Mouse (Mus musculus) liver, postnatal 0 days (tissue): ENCODE measurements at regions not wholly inside any gene's neighbourhood (a gene's known extent, or its start where the extent isn't known, plus 50 kb on each side); places are given as distances from the start of the nearest gene placed in this dataset.
A peak's percentile ranks its signal among the peaks of the same experiment; 100 is the strongest.

Experiments used
- ATAC-seq: fragments of 200-750 bp; cut with Nextera tagmentation; 2 replicates; pipeline ENCODE4 v1.8.0; 2017; ENCODE audit warnings: mild to moderate bottlenecking, moderate library complexity
- DNase-seq: peaks from one replicate; pipeline ENCODE4 v3.0.0-alpha.2; 2016
- H3K27ac ChIP-seq: fragments of 300-500 bp; sonication (generic); 2 replicates; pipeline ENCODE4 v1.5.1; 2014; ENCODE audit warnings: antibody characterized with exemption, moderate library complexity, mild to moderate bottlenecking, low read depth
- H3K27me3 ChIP-seq: fragments of 300-500 bp; sonication (generic); 2 replicates; pipeline ENCODE4 v1.6.1; 2014; ENCODE audit warnings: low read length, control low read depth, mixed read lengths; ENCODE audit not compliant: insufficient read depth
- H3K36me3 ChIP-seq: fragments of 300-500 bp; sonication (generic); replicated peaks from 2 replicates; pipeline ENCODE4 v1.6.1; 2014; ENCODE audit warnings: mild to moderate bottlenecking, control low read depth, low read length, moderate library complexity, mixed read lengths; ENCODE audit not compliant: insufficient read depth
- H3K4me1 ChIP-seq: fragments of 300-500 bp; sonication (generic); 2 replicates; pipeline ENCODE4 v1.6.1; 2014; ENCODE audit warnings: antibody characterized with exemption, mild to moderate bottlenecking, control low read depth; ENCODE audit not compliant: insufficient read depth
- H3K4me2 ChIP-seq: fragments of 300-500 bp; sonication (generic); 2 replicates; pipeline ENCODE4 v1.6.1; 2014; ENCODE audit warnings: low read depth, mild to moderate bottlenecking, low read length, moderate library complexity, mixed read lengths
- H3K4me3 ChIP-seq: fragments of 300-500 bp; sonication (generic); 2 replicates; pipeline ENCODE4 v1.5.1; 2014; ENCODE audit warnings: low read depth, low read length
- H3K9ac ChIP-seq: fragments of 300-500 bp; sonication (generic); replicated peaks from 2 replicates; pipeline ENCODE4 v1.6.1; 2014; ENCODE audit warnings: mild to moderate bottlenecking, moderate library complexity
- H3K9me3 ChIP-seq: fragments of 300-500 bp; sonication (generic); 2 replicates; pipeline ENCODE4 v1.6.1; 2016; ENCODE audit warnings: mild to moderate bottlenecking, control low read depth, low read length, mixed read lengths
- CTCF ChIP-seq: sonication (generic); IDR thresholded peaks from 2 replicates; pipeline ENCODE4 v1.5.1; 2016; ENCODE audit warnings: antibody characterized with exemption, low read depth
- EP300 ChIP-seq: IDR thresholded peaks from 2 replicates; pipeline ENCODE4 v1.6.1; 2016; ENCODE audit warnings: antibody characterized with exemption, low read depth, mild to moderate bottlenecking
- WGBS: fragments of 180-500 bp; shearing (Covaris S2); extraction: QIAGEN DNeasy Blood & Tissue Kit; methylation state at CpG from one replicate; pipeline ENCODE4 v1.1.7; 2014; ENCODE audit not compliant: insufficient replicate concordance; 5-methylcytosine and 5-hydroxymethylcytosine counted together

DNA sequence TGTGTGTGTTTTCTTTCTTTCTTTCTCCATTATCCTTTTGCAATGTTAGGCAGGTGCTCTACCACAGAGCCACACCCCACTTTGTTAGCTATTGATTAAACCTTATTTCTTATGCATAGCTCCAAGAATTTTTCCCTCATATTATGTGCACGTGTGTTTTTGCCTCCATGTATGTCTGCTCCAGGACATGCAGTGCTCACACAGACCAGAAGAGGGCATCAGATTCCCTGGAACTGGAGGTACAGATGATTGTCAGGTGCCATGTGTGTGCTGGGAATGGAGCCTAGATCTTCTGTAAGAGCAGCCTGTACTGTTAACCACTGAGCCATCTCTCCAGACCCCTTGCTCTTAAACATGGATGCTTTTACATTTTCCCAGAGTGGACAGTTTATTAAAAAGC, 166.4 kb upstream of the Tshz3 start:
- WGBS: 63% methylated on average over 1 of the region's 1 CpGs
- Histone ChIP-seq H3K4me1 (no peaks in the 10 kb centered on the region), H3K4me3 (no peak overlapping the region), H3K4me2 (no peak overlapping the region), H3K9me3 (no peaks in the 10 kb centered on the region), H3K36me3 (no peaks in the 10 kb centered on the region), H3K9ac (no peak overlapping the region), H3K27me3 (no peaks in the 10 kb centered on the region), H3K27ac (no peak overlapping the region)
- ATAC-seq: no peak
- TF ChIP-seq CTCF (peak; percentile 29), EP300 (no peak)
- no peak for DNase-seq

DNA sequence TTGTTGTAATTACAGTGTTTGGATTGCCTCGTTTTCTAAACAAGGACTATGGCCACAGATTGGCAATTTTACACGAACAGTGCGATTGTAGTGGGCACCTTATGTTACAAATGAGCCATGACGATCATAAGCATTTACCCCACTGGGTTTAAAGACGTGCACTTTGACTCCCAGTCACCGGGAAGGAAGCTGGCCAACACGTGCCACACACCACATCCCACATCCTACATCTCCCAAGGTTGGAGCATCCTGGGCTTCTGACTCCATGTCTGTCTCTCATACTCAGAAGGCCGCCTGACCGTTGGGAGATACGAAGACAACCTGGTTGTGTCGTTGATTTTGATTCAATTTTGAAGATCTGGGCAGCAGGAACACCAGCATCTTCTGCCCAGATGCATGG, 159.8 kb upstream of the Tshz3 start:
- Histone ChIP-seq H3K27me3 (no peaks in the 10 kb centered on the region), H3K36me3 (no peaks in the 10 kb centered on the region), H3K9ac (no peak overlapping the region), H3K27ac (no peak overlapping the region), H3K9me3 (no peaks in the 10 kb centered on the region), H3K4me3 (no peak overlapping the region), H3K4me2 (no peak overlapping the region), H3K4me1 (no peaks in the 10 kb centered on the region)
- DNase-seq (no peak), ATAC-seq (no peak)
- TF ChIP-seq CTCF: no peak
- no peak for TF ChIP-seq EP300
- 73% methylated on average over 11 of the region's 11 CpGs for WGBS

- Histone ChIP-seq H3K4me1 (no peaks in the 10 kb centered on the region), H3K4me3 (no peak overlapping the region), H3K36me3 (no peaks in the 10 kb centered on the region), H3K27ac (no peak overlapping the region), H3K9me3 (no peaks in the 10 kb centered on the region), H3K9ac (no peak overlapping the region), H3K27me3 (no peaks in the 10 kb centered on the region), H3K4me2 (no peak overlapping the region)
- TF ChIP-seq CTCF: no peak
- TF ChIP-seq EP300: no peak
- ATAC-seq (no peak), DNase-seq (no peak)
- WGBS: 62% methylated on average over 14 of the region's 14 CpGs
Measured at GRCm38 (mm10) chr7:36548007-36548406, 149.9 kb upstream of the Tshz3 start.

DNA sequence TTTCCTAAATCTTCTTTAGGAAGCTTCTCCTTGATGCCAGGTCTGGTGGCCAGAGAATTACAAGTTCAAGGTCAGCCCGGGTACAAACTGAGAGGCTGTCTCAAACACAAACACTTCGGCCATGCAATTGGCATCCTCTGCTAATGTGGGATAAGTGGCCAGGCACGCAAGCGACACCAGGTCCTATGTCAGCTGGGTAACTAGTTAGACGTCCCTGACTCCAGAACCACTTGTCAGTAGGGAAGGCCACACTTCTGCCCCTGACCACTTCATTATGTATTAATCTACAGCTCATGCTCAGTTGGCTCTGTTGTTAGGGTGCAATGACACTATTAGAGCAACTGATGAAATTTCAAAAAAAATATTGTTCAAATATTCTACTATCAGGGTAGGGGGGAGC, 149.5 kb upstream of the Tshz3 start:
- Histone ChIP-seq H3K36me3 (no peaks in the 10 kb centered on the region), H3K4me2 (no peak overlapping the region), H3K27me3 (no peaks in the 10 kb centered on the region), H3K27ac (no peak overlapping the region), H3K9me3 (no peaks in the 10 kb centered on the region), H3K4me3 (no peak overlapping the region), H3K4me1 (no peaks in the 10 kb centered on the region), H3K9ac (no peak overlapping the region)
- TF ChIP-seq EP300 (no peak), CTCF (no peak)
- no peak for DNase-seq
- ATAC-seq: no peak
- WGBS: 79% methylated on average over 5 of the region's 5 CpGs

GRCm38 (mm10) chr7:36571061-36571460, 126.9 kb upstream of the Tshz3 start:
- no peaks in the 10 kb centered on the region for H3K4me1 ChIP-seq
- TF ChIP-seq EP300 (no peak), CTCF (no peak)

DNA sequence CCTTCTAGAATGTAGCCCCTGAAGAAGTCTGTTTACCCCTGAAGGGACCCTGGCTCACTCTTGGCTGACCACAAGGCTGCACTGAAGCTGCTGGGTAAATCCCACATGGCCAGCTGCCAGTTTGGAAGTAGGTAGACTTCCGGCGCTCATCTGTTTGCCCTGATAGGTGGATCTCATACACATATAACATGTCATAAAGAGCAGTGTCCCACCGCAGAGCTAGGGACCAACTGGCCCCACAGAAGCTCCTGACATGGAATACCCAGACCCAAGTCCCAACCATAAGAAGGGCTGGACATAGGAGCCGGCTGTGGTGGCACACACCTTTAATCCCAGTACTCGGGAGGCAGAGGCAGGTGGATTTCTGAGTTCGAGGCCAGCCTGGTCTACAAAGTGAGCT, 115.8 kb upstream of the Tshz3 start:
- Histone ChIP-seq H3K9me3 (no peaks in the 10 kb centered on the region), H3K4me1 (no peaks in the 10 kb centered on the region), H3K4me2 (no peak overlapping the region), H3K36me3 (no peaks in the 10 kb centered on the region), H3K9ac (no peak overlapping the region), H3K4me3 (no peak overlapping the region), H3K27me3 (no peaks in the 10 kb centered on the region), H3K27ac (no peak overlapping the region)
- no peak for DNase-seq
- no peak for ATAC-seq
- no peak for TF ChIP-seq CTCF
- no peak for TF ChIP-seq EP300
- WGBS: 65% methylated on average over 6 of the region's 6 CpGs

More at GRCm38 (mm10) chr7:36571061-36571460, 126.9 kb upstream of the Tshz3 start:
- Histone ChIP-seq H3K9me3 (no peaks in the 10 kb centered on the region), H3K27me3 (no peaks in the 10 kb centered on the region), H3K4me2 (no peak overlapping the region), H3K9ac (no peak overlapping the region), H3K27ac (no peak overlapping the region), H3K4me3 (no peak overlapping the region), H3K36me3 (no peaks in the 10 kb centered on the region)
- WGBS: 58% methylated on average over 2 of the region's 2 CpGs
- ATAC-seq (no peak), DNase-seq (no peak)

- TF ChIP-seq CTCF: no peak
- TF ChIP-seq EP300: no peak
- Histone ChIP-seq H3K4me2 (no peak overlapping the region), H3K27ac (no peak overlapping the region), H3K9ac (no peak overlapping the region), H3K4me1 (no peaks in the 10 kb centered on the region), H3K4me3 (no peak overlapping the region), H3K36me3 (no peaks in the 10 kb centered on the region), H3K9me3 (no peaks in the 10 kb centered on the region), H3K27me3 (no peaks in the 10 kb centered on the region)
- WGBS: 55% methylated on average over 1 of the region's 1 CpGs
- no peak for ATAC-seq
- DNase-seq: no peak
Measured at GRCm38 (mm10) chr7:36585014-36585413, 112.9 kb upstream of the Tshz3 start.
